Mouse (Mus musculus): ENCODE data around the gene S1pr4. TPM values are rescaled to one million over a fixed set of nuclear protein-coding genes. Genes with fewer than 3 reads are reported as not detected.

Gene S1pr4
- polyA plus RNA-seq, 1 experiment, result 0.04 TPM

GRCm38 (mm10) chr10:81534826-81535225, 34.9 kb upstream of the S1pr4 start:
- Histone ChIP-seq H3K36me3 (ENCODE audit: control insufficient read depth, insufficient read depth, low read length) (no peaks in the 10 kb centered on the region), H3K4me1 (ENCODE audit: control insufficient read depth, insufficient read depth, low read length) (no peaks in the 10 kb centered on the region), H3K4me3 (ENCODE audit: control insufficient read depth, low read depth, low read length) (no peak overlapping the region), H3K27ac (ENCODE audit: control insufficient read depth, insufficient read depth, low read depth, low read length) (no peak overlapping the region), H3K27me3 (ENCODE audit: control insufficient read depth, insufficient read depth, low read length) (no peaks in the 10 kb centered on the region)
- TF ChIP-seq CTCF (IDR thresholded peaks at IDR 0.05; ENCODE audit: control insufficient read depth, insufficient read depth, insufficient replicate concordance, low read depth, low read length) (no peak), POLR2A (IDR thresholded peaks at IDR 0.05; ENCODE audit: control insufficient read depth, low read depth, low read length) (no peak)

GRCm38 (mm10) chr10:81526779-81527178, 26.8 kb upstream of the S1pr4 start:
- Histone ChIP-seq H3K27me3 (ENCODE audit: control insufficient read depth, insufficient read depth, low read length) (no peaks in the 10 kb centered on the region), H3K27ac (ENCODE audit: control insufficient read depth, insufficient read depth, low read depth, low read length) (no peak overlapping the region), H3K36me3 (ENCODE audit: control insufficient read depth, insufficient read depth, low read length) (no peaks in the 10 kb centered on the region), H3K4me1 (ENCODE audit: control insufficient read depth, insufficient read depth, low read length) (peaks cover 20% of the 10 kb centered on the region), H3K4me3 (ENCODE audit: control insufficient read depth, low read depth, low read length) (no peak overlapping the region)
- TF ChIP-seq CTCF (IDR thresholded peaks at IDR 0.05; ENCODE audit: control insufficient read depth, insufficient read depth, insufficient replicate concordance, low read depth, low read length), result peak; percentile 98
- no peak for TF ChIP-seq POLR2A (IDR thresholded peaks at IDR 0.05; ENCODE audit: control insufficient read depth, low read depth, low read length)

- H3K27ac ChIP-seq (ENCODE audit: control insufficient read depth, insufficient read depth, low read depth, low read length), result no peak overlapping the region
- no peak overlapping the region; the same call in 1 of the 2 replicates for H3K4me3 ChIP-seq (ENCODE audit: control insufficient read depth, low read depth, low read length)
- TF ChIP-seq CTCF (IDR thresholded peaks at IDR 0.05; ENCODE audit: control insufficient read depth, insufficient read depth, insufficient replicate concordance, low read depth, low read length), result no peak
- H3K4me1 ChIP-seq (ENCODE audit: control insufficient read depth, insufficient read depth, low read length), result peaks cover 20% of the 10 kb centered on the region
- no peaks in the 10 kb centered on the region for H3K36me3 ChIP-seq (ENCODE audit: control insufficient read depth, insufficient read depth, low read length)
- no peaks in the 10 kb centered on the region for H3K27me3 ChIP-seq (ENCODE audit: control insufficient read depth, insufficient read depth, low read length)
These were observed 25.2 kb upstream of the S1pr4 start for GRCm38 (mm10) chr10:81525017-81525694.

GRCm38 (mm10) chr10:81524051-81524605, 24.2 kb upstream of the S1pr4 start, which contains the start of gene Gna15:
Gna15 (minus strand) TSS chr10:81524225.
- H3K4me3 ChIP-seq (ENCODE audit: control insufficient read depth, low read depth, low read length), result peak within 1 kb of the TSS; percentile 75
- no peaks in the 10 kb centered on the region for H3K36me3 ChIP-seq (ENCODE audit: control insufficient read depth, insufficient read depth, low read length)
- TF ChIP-seq CTCF (IDR thresholded peaks at IDR 0.05; ENCODE audit: control insufficient read depth, insufficient read depth, insufficient replicate concordance, low read depth, low read length), result no peak
- TF ChIP-seq POLR2A (IDR thresholded peaks at IDR 0.05; ENCODE audit: control insufficient read depth, low read depth, low read length), result no peak
- peak within 1 kb of the TSS; percentile 51 for H3K27ac ChIP-seq (ENCODE audit: control insufficient read depth, insufficient read depth, low read depth, low read length)
- H3K27me3 ChIP-seq (ENCODE audit: control insufficient read depth, insufficient read depth, low read length), result no peaks in the 10 kb centered on the region
- peaks cover 20% of the 10 kb centered on the region for H3K4me1 ChIP-seq (ENCODE audit: control insufficient read depth, insufficient read depth, low read length)

- Histone ChIP-seq H3K4me3 (ENCODE audit: control insufficient read depth, low read depth, low read length) (peak overlapping the region; percentile 75), H3K27me3 (ENCODE audit: control insufficient read depth, insufficient read depth, low read length) (no peaks in the 10 kb centered on the region), H3K4me1 (ENCODE audit: control insufficient read depth, insufficient read depth, low read length) (peaks cover 20% of the 10 kb centered on the region), H3K27ac (ENCODE audit: control insufficient read depth, insufficient read depth, low read depth, low read length) (peak overlapping the region; percentile 51), H3K36me3 (ENCODE audit: control insufficient read depth, insufficient read depth, low read length) (no peaks in the 10 kb centered on the region)
- no peak for TF ChIP-seq POLR2A (IDR thresholded peaks at IDR 0.05; ENCODE audit: control insufficient read depth, low read depth, low read length)
- TF ChIP-seq CTCF (IDR thresholded peaks at IDR 0.05; ENCODE audit: control insufficient read depth, insufficient read depth, insufficient replicate concordance, low read depth, low read length), result no peak
These were observed 23.6 kb upstream of the S1pr4 start for GRCm38 (mm10) chr10:81523570-81523969.

- TF ChIP-seq CTCF (IDR thresholded peaks at IDR 0.05; ENCODE audit: control insufficient read depth, insufficient read depth, insufficient replicate concordance, low read depth, low read length) (no peak), POLR2A (IDR thresholded peaks at IDR 0.05; ENCODE audit: control insufficient read depth, low read depth, low read length) (no peak)
- Histone ChIP-seq H3K4me3 (ENCODE audit: control insufficient read depth, low read depth, low read length) (peak overlapping the region; percentile 75), H3K27ac (ENCODE audit: control insufficient read depth, insufficient read depth, low read depth, low read length) (no peak overlapping the region; the same call in 1 of the 2 replicates), H3K36me3 (ENCODE audit: control insufficient read depth, insufficient read depth, low read length) (no peaks in the 10 kb centered on the region), H3K4me1 (ENCODE audit: control insufficient read depth, insufficient read depth, low read length) (peaks cover 20% of the 10 kb centered on the region), H3K27me3 (ENCODE audit: control insufficient read depth, insufficient read depth, low read length) (no peaks in the 10 kb centered on the region)
These were observed 23.2 kb upstream of the S1pr4 start for GRCm38 (mm10) chr10:81523142-81523541.

GRCm38 (mm10) chr10:81519978-81520365, 20.0 kb upstream of the S1pr4 start:
- H3K27ac ChIP-seq (ENCODE audit: control insufficient read depth, insufficient read depth, low read depth, low read length), result no peak overlapping the region
- H3K4me1 ChIP-seq (ENCODE audit: control insufficient read depth, insufficient read depth, low read length), result peaks cover 19% of the 10 kb centered on the region
- no peak for TF ChIP-seq POLR2A (IDR thresholded peaks at IDR 0.05; ENCODE audit: control insufficient read depth, low read depth, low read length)
- no peak for TF ChIP-seq CTCF (IDR thresholded peaks at IDR 0.05; ENCODE audit: control insufficient read depth, insufficient read depth, insufficient replicate concordance, low read depth, low read length)
- no peaks in the 10 kb centered on the region for H3K27me3 ChIP-seq (ENCODE audit: control insufficient read depth, insufficient read depth, low read length)
- H3K4me3 ChIP-seq (ENCODE audit: control insufficient read depth, low read depth, low read length), result no peak overlapping the region
- H3K36me3 ChIP-seq (ENCODE audit: control insufficient read depth, insufficient read depth, low read length), result no peaks in the 10 kb centered on the region
